Mouse (Mus musculus): ENCODE data around the gene Aipl1. TPM values are rescaled to one million over a fixed set of nuclear protein-coding genes. Genes with fewer than 3 reads are reported as not detected.

Gene Aipl1
- polyA plus RNA-seq, 1 experiment, result 0.04 TPM

DNA sequence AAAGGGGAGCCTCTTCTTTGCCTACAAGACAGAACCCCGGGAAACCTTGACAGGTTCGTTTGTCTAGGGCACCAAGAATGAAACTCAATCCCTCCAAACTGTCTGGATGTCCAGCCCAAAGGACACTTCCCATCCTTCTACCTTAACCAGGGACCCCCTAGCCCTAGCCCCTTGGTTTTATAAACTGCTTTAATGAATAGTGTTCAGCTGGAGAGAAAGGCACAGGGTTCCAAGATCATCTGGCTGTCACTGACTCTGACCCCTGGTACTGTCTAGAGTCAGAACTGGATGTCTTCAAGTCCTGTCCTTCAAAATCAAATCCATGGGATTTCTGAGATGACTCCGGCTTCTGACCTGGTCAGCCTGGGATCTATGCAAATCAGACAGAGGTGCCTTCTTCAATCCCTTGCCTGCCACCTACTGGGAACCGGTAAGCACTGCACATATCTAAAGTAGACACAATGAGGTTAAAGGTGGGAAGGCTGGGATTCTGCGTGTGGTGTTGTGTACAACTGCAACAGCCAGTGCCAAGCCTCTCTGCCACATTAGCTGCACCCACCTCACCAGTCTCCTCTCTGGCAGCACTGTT lies 13.0 kb downstream of the Aipl1 start:
- Histone ChIP-seq H3K4me3 (ENCODE audit: insufficient read depth, low read length) (no peak overlapping the region), H3K27ac (ENCODE audit: insufficient read depth, low read length) (no peak overlapping the region), H3K4me1 (ENCODE audit: control insufficient read depth, insufficient read depth, low read length) (no peaks in the 10 kb centered on the region)
- peak; percentile 83 for TF ChIP-seq CTCF (IDR thresholded peaks at IDR 0.05; ENCODE audit: extremely low read depth, insufficient read depth, low read length)
- TF ChIP-seq POLR2A (IDR thresholded peaks at IDR 0.05; ENCODE audit: extremely low read depth, insufficient read depth, low read length), result no peak

DNA sequence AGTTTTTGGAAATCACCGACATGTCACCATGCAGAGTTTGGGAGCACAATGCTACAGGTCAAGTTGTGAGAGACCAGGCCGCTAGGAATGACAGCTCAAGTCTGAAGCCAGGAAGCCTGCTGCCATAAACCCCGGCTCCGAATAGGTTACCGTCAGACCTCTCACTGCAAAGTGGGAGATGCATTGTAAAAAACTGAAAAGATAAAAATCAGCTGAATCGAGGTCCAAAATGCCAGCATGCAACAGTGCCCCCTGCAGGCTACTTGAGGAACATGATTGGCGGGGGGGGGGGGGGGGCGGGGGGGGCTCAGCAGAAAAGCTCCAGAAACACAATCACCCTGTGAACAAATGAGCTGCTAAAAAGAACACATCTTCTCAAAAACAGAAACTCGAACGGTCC lies 13.7 kb downstream of the Aipl1 start:
- peak; percentile 56 for TF ChIP-seq CTCF (IDR thresholded peaks at IDR 0.05; ENCODE audit: extremely low read depth, insufficient read depth, low read length)
- no peak for TF ChIP-seq POLR2A (IDR thresholded peaks at IDR 0.05; ENCODE audit: extremely low read depth, insufficient read depth, low read length)
- H3K27ac ChIP-seq (ENCODE audit: insufficient read depth, low read length), result no peak overlapping the region
- no peak overlapping the region for H3K4me3 ChIP-seq (ENCODE audit: insufficient read depth, low read length)
- no peaks in the 10 kb centered on the region for H3K4me1 ChIP-seq (ENCODE audit: control insufficient read depth, insufficient read depth, low read length)

DNA sequence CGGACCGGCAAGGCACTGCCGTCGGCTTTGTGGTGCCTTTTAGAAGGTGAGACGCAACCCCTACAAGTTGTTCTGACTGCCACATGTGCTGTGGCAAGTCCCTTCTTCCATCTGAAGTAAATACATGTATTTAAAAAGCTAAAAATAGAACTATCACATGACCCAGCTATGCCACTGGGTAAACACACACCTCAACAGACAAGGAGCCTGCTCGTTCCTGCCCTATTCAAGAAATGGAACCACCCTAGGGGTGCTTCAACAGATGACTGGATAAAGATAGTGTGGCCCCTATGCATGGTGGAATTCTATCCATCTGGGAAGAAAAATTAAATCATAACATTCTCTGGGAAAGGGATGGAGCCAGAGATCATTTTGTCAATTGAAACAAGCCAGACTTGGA lies 14.5 kb downstream of the Aipl1 start:
- no peaks in the 10 kb centered on the region for H3K4me1 ChIP-seq (ENCODE audit: control insufficient read depth, insufficient read depth, low read length)
- TF ChIP-seq CTCF (IDR thresholded peaks at IDR 0.05; ENCODE audit: extremely low read depth, insufficient read depth, low read length) (no peak), POLR2A (IDR thresholded peaks at IDR 0.05; ENCODE audit: extremely low read depth, insufficient read depth, low read length) (no peak)
- H3K27ac ChIP-seq (ENCODE audit: insufficient read depth, low read length), result no peak overlapping the region
- no peak overlapping the region for H3K4me3 ChIP-seq (ENCODE audit: insufficient read depth, low read length)

DNA sequence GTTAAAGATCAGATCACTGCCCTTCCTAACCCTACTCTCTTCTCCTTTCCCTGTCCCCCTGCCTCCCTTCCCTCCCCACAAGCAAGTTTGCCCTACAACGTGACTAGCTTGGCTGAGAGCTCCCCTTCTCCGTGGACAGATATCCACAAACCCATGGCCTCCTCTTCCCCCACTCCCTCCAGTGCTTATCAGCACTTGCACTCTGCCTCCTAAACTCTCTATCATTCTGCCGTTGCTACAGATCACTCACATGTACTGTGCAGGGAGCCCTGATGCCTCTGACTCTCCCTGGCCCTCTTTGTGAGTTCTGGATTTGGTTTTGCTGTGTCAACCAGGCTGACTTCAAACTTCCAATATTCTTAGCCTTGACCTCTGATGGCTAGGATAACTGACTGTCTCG lies 16.3 kb downstream of the Aipl1 start:
- Histone ChIP-seq H3K4me1 (ENCODE audit: control insufficient read depth, insufficient read depth, low read length) (peaks cover 2% of the 10 kb centered on the region; the same call in 1 of the 2 replicates), H3K27ac (ENCODE audit: insufficient read depth, low read length) (no peak overlapping the region), H3K4me3 (ENCODE audit: insufficient read depth, low read length) (no peak overlapping the region)
- TF ChIP-seq CTCF (IDR thresholded peaks at IDR 0.05; ENCODE audit: extremely low read depth, insufficient read depth, low read length) (no peak), POLR2A (IDR thresholded peaks at IDR 0.05; ENCODE audit: extremely low read depth, insufficient read depth, low read length) (no peak)

DNA sequence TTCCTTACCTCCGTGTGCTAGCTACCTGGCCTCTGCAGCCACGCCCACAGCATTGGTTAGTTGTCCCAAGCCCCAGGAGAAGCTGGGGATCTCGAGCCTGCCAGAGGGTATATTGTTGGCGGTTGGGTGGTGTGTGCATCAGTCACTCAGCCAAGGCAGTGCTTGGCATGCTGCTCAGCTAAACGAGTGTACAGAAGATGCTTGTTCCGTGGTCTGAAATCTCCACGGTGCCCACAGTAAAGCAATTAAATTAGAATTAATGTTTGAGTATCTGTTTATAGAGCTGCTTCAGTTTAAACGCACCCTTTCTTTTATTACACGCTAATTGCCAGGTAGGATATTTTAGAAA lies 20.1 kb downstream of the Aipl1 start:
- H3K27ac ChIP-seq (ENCODE audit: insufficient read depth, low read length), result no peak overlapping the region
- H3K4me1 ChIP-seq (ENCODE audit: control insufficient read depth, insufficient read depth, low read length), result peaks cover 2% of the 10 kb centered on the region; the same call in 1 of the 2 replicates
- TF ChIP-seq CTCF (IDR thresholded peaks at IDR 0.05; ENCODE audit: extremely low read depth, insufficient read depth, low read length), result no peak
- TF ChIP-seq POLR2A (IDR thresholded peaks at IDR 0.05; ENCODE audit: extremely low read depth, insufficient read depth, low read length), result no peak
- no peak overlapping the region for H3K4me3 ChIP-seq (ENCODE audit: insufficient read depth, low read length)

DNA sequence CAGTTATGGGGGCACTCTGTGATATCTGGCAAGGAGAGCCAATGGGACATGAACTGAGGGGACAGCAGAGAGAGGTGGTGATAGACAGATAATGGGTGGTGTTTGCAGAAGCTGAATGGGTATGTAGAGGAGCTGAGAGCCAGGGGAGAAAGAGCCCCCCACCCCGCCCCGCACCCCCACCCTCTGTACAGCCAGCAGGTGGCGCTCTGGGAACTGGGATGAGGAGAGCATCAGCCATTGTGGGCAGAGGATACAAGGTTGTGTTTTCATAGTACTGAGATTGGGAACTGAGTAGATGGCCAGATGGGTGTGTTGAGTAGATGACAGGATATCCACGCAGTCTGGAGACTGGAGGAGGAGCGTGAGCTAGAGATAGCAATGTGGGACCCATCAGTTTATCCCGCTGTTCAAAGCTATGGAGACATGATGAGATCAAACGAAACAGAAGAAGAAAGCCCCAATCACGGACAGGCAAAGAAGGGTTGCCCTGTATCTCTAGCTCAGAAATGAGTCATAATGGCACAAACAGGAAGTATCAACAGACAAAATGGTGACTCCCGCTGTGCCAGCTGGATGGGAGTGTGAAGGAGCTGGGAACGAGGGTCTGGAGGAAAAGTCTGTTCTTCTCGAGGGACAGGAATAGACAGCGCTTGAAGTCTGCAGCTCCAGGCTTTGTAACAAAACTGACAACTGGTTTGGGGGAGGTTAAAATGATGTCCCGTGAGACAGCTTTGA lies 20.6 kb downstream of the Aipl1 start:
- Histone ChIP-seq H3K4me3 (ENCODE audit: insufficient read depth, low read length) (no peak overlapping the region), H3K27ac (ENCODE audit: insufficient read depth, low read length) (no peak overlapping the region), H3K4me1 (ENCODE audit: control insufficient read depth, insufficient read depth, low read length) (peaks cover 2% of the 10 kb centered on the region; the same call in 1 of the 2 replicates)
- TF ChIP-seq POLR2A (IDR thresholded peaks at IDR 0.05; ENCODE audit: extremely low read depth, insufficient read depth, low read length) (no peak), CTCF (IDR thresholded peaks at IDR 0.05; ENCODE audit: extremely low read depth, insufficient read depth, low read length) (no peak)

DNA sequence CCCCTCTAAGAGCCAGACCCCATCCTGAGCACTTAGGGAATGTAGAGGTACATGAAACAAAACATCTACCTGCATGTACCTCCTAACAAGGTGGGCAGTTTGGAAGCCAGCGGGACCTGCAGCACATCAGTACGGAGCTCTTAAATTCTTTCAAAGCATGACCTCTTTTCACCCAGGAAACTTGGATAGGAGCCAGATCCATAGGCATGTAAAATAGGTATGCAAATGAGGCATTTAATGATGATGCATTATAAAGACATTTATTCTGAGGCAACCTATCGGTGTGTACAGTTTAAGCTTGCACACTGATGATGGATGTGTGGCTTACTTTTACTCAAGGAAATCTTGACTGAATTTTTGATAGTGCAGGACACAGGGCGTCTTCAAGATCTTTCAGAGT lies 22.6 kb downstream of the Aipl1 start:
- no peak for TF ChIP-seq CTCF (IDR thresholded peaks at IDR 0.05; ENCODE audit: extremely low read depth, insufficient read depth, low read length)
- no peak for TF ChIP-seq POLR2A (IDR thresholded peaks at IDR 0.05; ENCODE audit: extremely low read depth, insufficient read depth, low read length)
- Histone ChIP-seq H3K4me1 (ENCODE audit: control insufficient read depth, insufficient read depth, low read length) (peaks cover 5% of the 10 kb centered on the region), H3K27ac (ENCODE audit: insufficient read depth, low read length) (no peak overlapping the region), H3K4me3 (ENCODE audit: insufficient read depth, low read length) (no peak overlapping the region)

DNA sequence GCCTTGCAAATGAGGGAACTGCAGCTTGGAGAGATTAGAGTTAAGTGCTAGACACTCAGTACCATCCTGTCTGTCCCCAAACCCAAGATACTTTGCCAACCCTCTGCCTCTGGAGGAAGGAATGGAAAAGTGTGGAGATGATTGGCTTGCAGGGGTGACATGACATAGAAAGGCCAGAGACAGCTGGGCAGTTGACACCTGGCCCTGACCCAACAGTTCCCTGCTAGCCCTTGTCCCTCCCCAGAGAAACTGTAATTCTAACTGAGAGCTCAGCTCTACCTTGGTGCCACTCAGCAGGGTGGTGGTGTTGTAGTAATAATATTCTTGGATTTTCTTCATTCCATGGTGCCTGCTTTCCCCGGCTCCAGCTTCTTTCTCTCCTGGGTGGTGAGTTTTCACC lies 25.4 kb downstream of the Aipl1 start:
- Histone ChIP-seq H3K27ac (ENCODE audit: insufficient read depth, low read length) (no peak overlapping the region), H3K4me1 (ENCODE audit: control insufficient read depth, insufficient read depth, low read length) (peaks cover 3% of the 10 kb centered on the region; the same call in 1 of the 2 replicates), H3K4me3 (ENCODE audit: insufficient read depth, low read length) (no peak overlapping the region)
- no peak for TF ChIP-seq CTCF (IDR thresholded peaks at IDR 0.05; ENCODE audit: extremely low read depth, insufficient read depth, low read length)
- TF ChIP-seq POLR2A (IDR thresholded peaks at IDR 0.05; ENCODE audit: extremely low read depth, insufficient read depth, low read length), result no peak

DNA sequence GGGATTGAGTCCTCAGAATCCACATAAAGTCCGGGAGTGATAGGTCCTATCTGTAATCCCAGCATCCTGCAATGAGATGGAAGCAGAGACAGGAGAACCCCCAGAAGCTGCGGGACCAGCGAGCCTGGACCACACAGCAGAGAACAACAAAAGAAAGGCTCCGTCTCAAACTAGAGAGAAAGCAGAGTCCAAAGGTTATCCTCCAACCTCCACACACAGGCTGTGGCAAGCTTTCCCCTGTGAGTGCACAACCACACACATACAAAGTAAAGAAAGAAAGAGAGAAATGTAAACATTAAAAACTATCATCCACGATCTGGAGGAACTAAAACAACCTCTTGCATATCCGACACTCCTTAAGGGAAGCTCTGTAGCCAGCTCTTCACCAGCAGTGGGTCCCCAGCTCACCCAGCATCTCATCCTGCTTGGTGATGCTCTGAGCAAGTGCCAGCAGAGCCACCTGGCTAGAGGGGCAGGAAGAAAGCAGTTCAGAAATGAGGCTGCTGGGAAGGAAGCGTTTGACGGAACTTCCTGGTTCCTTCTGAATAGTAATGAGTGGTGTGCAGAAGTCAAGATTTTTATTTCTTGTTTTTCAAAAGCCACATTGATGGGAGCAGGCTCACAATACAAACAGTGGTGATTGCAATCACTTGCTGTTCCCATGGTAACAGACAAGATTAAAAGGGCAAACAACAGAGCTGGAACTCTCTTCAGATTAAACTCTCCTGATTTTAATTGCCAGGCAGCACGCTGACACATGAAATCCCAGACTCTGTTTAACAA lies 26.2 kb downstream of the Aipl1 start:
- Histone ChIP-seq H3K4me3 (ENCODE audit: insufficient read depth, low read length) (no peak overlapping the region), H3K4me1 (ENCODE audit: control insufficient read depth, insufficient read depth, low read length) (peaks cover 3% of the 10 kb centered on the region; the same call in 1 of the 2 replicates), H3K27ac (ENCODE audit: insufficient read depth, low read length) (no peak overlapping the region)
- TF ChIP-seq POLR2A (IDR thresholded peaks at IDR 0.05; ENCODE audit: extremely low read depth, insufficient read depth, low read length), result no peak
- no peak for TF ChIP-seq CTCF (IDR thresholded peaks at IDR 0.05; ENCODE audit: extremely low read depth, insufficient read depth, low read length)
